In genomic region chr13:23448758-23449157, GRCm38 (mm10) we compare ENCODE assay signal across 11 mouse cellular contexts. TPM values are rescaled to one million over a fixed set of nuclear protein-coding genes. Genes with fewer than 3 reads are reported as not detected.
DNase-seq lines count a peak whose midpoint lies in the region; ATAC-seq lines count a peak whose summit lies in the region.
"Had no signal": no experiment of that assay in that cellular context is flagged by ENCODE, and none has a peak within 500 bp of the region (broad histone marks: within the 10 kb centered on the region; RNA-seq: fewer than 3 reads in every experiment).

No protein-coding gene starts in this region.

- H3K4me1 ChIP-seq in kidney, embryonic 15.5 days, result peaks cover 12% of the 10 kb centered on the region; the same call in 1 of the 2 replicates
- peaks cover 11% of the 10 kb centered on the region; the same call in 1 of the 2 replicates for H3K4me1 ChIP-seq in embryonic facial prominence, embryonic 15.5 days
- H3K4me1 ChIP-seq in intestine, embryonic 14.5 days (replicated peaks; ENCODE audit: control insufficient read depth, insufficient read depth, low read length), result peaks cover 7% of the 10 kb centered on the region
- peaks cover 17% of the 10 kb centered on the region for H3K4me1 ChIP-seq in midbrain, embryonic 16.5 days (ENCODE audit: control insufficient read depth, insufficient read depth, low read length)

- no peak overlapping the region for H3K9ac ChIP-seq in kidney, embryonic 15.5 days
- no peak overlapping the region for H3K9ac ChIP-seq in embryonic facial prominence, embryonic 15.5 days
- H3K9ac ChIP-seq in intestine, embryonic 14.5 days (ENCODE audit: low read length), result peak overlapping the region; percentile 31
- no peak overlapping the region for H3K9ac ChIP-seq in midbrain, embryonic 16.5 days (ENCODE audit: low read depth, low read length)

- 45% methylated on average over 3 of the region's 3 CpGs for WGBS in kidney, embryonic 15.5 days
- whole genome bisulfite sequencing in embryonic facial prominence, embryonic 15.5 days, result 41% methylated on average over 3 of the region's 3 CpGs
- WGBS in intestine, embryonic 14.5 days, result 57% methylated on average over 3 of the region's 3 CpGs
- 66% methylated on average over 3 of the region's 3 CpGs for WGBS in midbrain, embryonic 16.5 days

- H3K9me3 ChIP-seq in kidney, embryonic 15.5 days (replicated peaks), result no peaks in the 10 kb centered on the region
- no peaks in the 10 kb centered on the region for H3K9me3 ChIP-seq in embryonic facial prominence, embryonic 15.5 days (replicated peaks)
- no peaks in the 10 kb centered on the region for H3K9me3 ChIP-seq in intestine, embryonic 14.5 days (ENCODE audit: control insufficient read depth, low read length)
- H3K9me3 ChIP-seq in midbrain, embryonic 16.5 days (replicated peaks; ENCODE audit: control insufficient read depth, low read length, poor library complexity, severe bottlenecking), result no peaks in the 10 kb centered on the region

- DNase-seq in kidney, postnatal 14 days, result no peak
- DNase-seq in intestine, embryonic 14.5 days (ENCODE audit: low spot score), result peak; percentile 53
- no peak for DNase-seq in gastrocnemius, postnatal 4 days (ENCODE audit: low spot score in 2 of 2)
- DNase-seq in gastrocnemius, adult 18-20 months (ENCODE audit: low spot score), result no peak
- DNase-seq in thymus, adult 18-20 months, result no peak

- peak overlapping the region; percentile 57 for H3K4me3 ChIP-seq in kidney, embryonic 15.5 days (replicated peaks)
- peak overlapping the region; percentile 62 for H3K4me3 ChIP-seq in embryonic facial prominence, embryonic 15.5 days (replicated peaks)
- H3K4me3 ChIP-seq in intestine, embryonic 14.5 days (ENCODE audit: low read depth, low read length), result peak overlapping the region; percentile 44
- peak overlapping the region; percentile 56 for H3K4me3 ChIP-seq in midbrain, embryonic 16.5 days (ENCODE audit: low read depth, low read length)

- H3K27me3 ChIP-seq in kidney, embryonic 15.5 days, result no peaks in the 10 kb centered on the region
- H3K27me3 ChIP-seq in embryonic facial prominence, embryonic 15.5 days, result no peaks in the 10 kb centered on the region
- H3K27me3 ChIP-seq in intestine, embryonic 14.5 days (replicated peaks; ENCODE audit: control insufficient read depth, insufficient read depth, low read length), result no peaks in the 10 kb centered on the region
- H3K27me3 ChIP-seq in midbrain, embryonic 16.5 days (ENCODE audit: control insufficient read depth, insufficient read depth, low read depth, low read length), result no peaks in the 10 kb centered on the region

- no peaks in the 10 kb centered on the region for H3K36me3 ChIP-seq in kidney, embryonic 15.5 days
- no peaks in the 10 kb centered on the region for H3K36me3 ChIP-seq in embryonic facial prominence, embryonic 15.5 days
- H3K36me3 ChIP-seq in intestine, embryonic 14.5 days (ENCODE audit: control insufficient read depth, insufficient read depth, low read length), result no peaks in the 10 kb centered on the region
- no peaks in the 10 kb centered on the region for H3K36me3 ChIP-seq in midbrain, embryonic 16.5 days (ENCODE audit: control insufficient read depth, insufficient read depth, low read length)

- H3K4me2 ChIP-seq in kidney, embryonic 15.5 days, result peak overlapping the region; percentile 71
- H3K4me2 ChIP-seq in embryonic facial prominence, embryonic 15.5 days (replicated peaks), result peak overlapping the region; percentile 71
- H3K4me2 ChIP-seq in intestine, embryonic 14.5 days (ENCODE audit: low read length), result peak overlapping the region; percentile 72
- H3K4me2 ChIP-seq in midbrain, embryonic 16.5 days (ENCODE audit: low read length), result peak overlapping the region; percentile 77

- H3K27ac ChIP-seq in kidney, embryonic 15.5 days, result peak overlapping the region; percentile 52; the same call in 1 of the 2 replicates
- H3K27ac ChIP-seq in embryonic facial prominence, embryonic 15.5 days (replicated peaks), result no peak overlapping the region
- no peak overlapping the region for H3K27ac ChIP-seq in intestine, embryonic 14.5 days (ENCODE audit: low read depth)
- no peak overlapping the region for H3K27ac ChIP-seq in midbrain, embryonic 16.5 days (ENCODE audit: low read length)

- ATAC-seq in kidney, embryonic 15.5 days (replicated peaks; ENCODE audit: low FRiP score), result no peak
- no peak for ATAC-seq in embryonic facial prominence, embryonic 15.5 days (ENCODE audit: insufficient number of reproducible peaks, low FRiP score, low TSS enrichment, low read depth)
- no peak for ATAC-seq in intestine, embryonic 14.5 days (replicated peaks; ENCODE audit: low FRiP score, low TSS enrichment, low read depth)
- ATAC-seq in midbrain, embryonic 16.5 days, result no peak

RNA-seq across cellular contexts. Expression of gene Btn1a1, which starts 16.9 kb away (rescaled TPM):
- polyA plus RNA-seq in kidney, embryonic 15.5 days (2015; fragmentation: Nextera tagmentation; extraction: Ambion mirVana), result 0.08 and 0.12 TPM in 2 replicates
- 0.04 TPM in 1 of 2 replicates, not detected in the other for polyA plus RNA-seq in embryonic facial prominence, embryonic 15.5 days (2015; fragmentation: Nextera tagmentation; extraction: Ambion mirVana)
- 0.05 and 0.11 TPM in 2 replicates for polyA plus RNA-seq in intestine, embryonic 14.5 days (2014; fragmentation: Nextera tagmentation; extraction: Ambion mirVana)
- polyA plus RNA-seq in midbrain, embryonic 16.5 days (2015; fragmentation: Nextera tagmentation; extraction: Ambion mirVana), result 0.10 and 0.31 TPM in 2 replicates
- total RNA-seq in gastrocnemius, postnatal 4 days (2021), result not detected
- total RNA-seq in gastrocnemius, adult 18-20 months (2021), result not detected
- total RNA-seq: megakaryocyte-erythroid progenitor cell, adult 5-6 weeks had no signal

RNA-seq across cellular contexts. Expression of gene Abt1, which starts 25.1 kb away (rescaled TPM):
- polyA plus RNA-seq in kidney, embryonic 15.5 days (2015; fragmentation: Nextera tagmentation; extraction: Ambion mirVana), result 13.5 and 13.7 TPM in 2 replicates
- 12.2 and 12.7 TPM in 2 replicates for polyA plus RNA-seq in embryonic facial prominence, embryonic 15.5 days (2015; fragmentation: Nextera tagmentation; extraction: Ambion mirVana)
- 11.9 and 13.8 TPM in 2 replicates for polyA plus RNA-seq in intestine, embryonic 14.5 days (2014; fragmentation: Nextera tagmentation; extraction: Ambion mirVana)
- 9.1 and 11.0 TPM in 2 replicates for polyA plus RNA-seq in midbrain, embryonic 16.5 days (2015; fragmentation: Nextera tagmentation; extraction: Ambion mirVana)
- total RNA-seq in gastrocnemius, postnatal 4 days (2021), result 1 to 10 TPM; 6.2 to 6.6 TPM
- 1 to 10 TPM; 3.8 to 4.2 TPM for total RNA-seq in gastrocnemius, adult 18-20 months (2021)

RNA-seq across cellular contexts. Expression of gene Btn2a2, which starts 39.9 kb away (rescaled TPM):
- polyA plus RNA-seq in kidney, embryonic 15.5 days (2015; fragmentation: Nextera tagmentation; extraction: Ambion mirVana), result 0.55 and 0.71 TPM in 2 replicates
- polyA plus RNA-seq in embryonic facial prominence, embryonic 15.5 days (2015; fragmentation: Nextera tagmentation; extraction: Ambion mirVana), result 0.55 and 0.65 TPM in 2 replicates
- polyA plus RNA-seq in intestine, embryonic 14.5 days (2014; fragmentation: Nextera tagmentation; extraction: Ambion mirVana), result 0.14 and 0.52 TPM in 2 replicates
- 0.15 TPM in 1 of 2 replicates, not detected in the other for polyA plus RNA-seq in midbrain, embryonic 16.5 days (2015; fragmentation: Nextera tagmentation; extraction: Ambion mirVana)
- under 1 TPM in 1 of 2 experiments, not detected in 1; 0.23 TPM for total RNA-seq in gastrocnemius, postnatal 4 days (2021)
- not detected for total RNA-seq in gastrocnemius, adult 18-20 months (2021)
- total RNA-seq: megakaryocyte-erythroid progenitor cell, adult 5-6 weeks had no signal
- polyA plus RNA-seq: gonadal fat pad, adult 2 months; spleen, adult 2 months had no signal
